Mouse (Mus musculus) lung, embryonic 14.5 days (tissue): ENCODE data around the gene Obox1. TPM values are rescaled to one million over a fixed set of nuclear protein-coding genes. Genes with fewer than 3 reads are reported as not detected.
"Not testable (repeated sequence)": the region's sequence is repeated elsewhere in the genome, so short reads cannot be mapped to it uniquely, and the experiment has no call there.

Experiments used
- ATAC-seq: fragments of 200-750 bp; cut with Nextera tagmentation; 2 replicates; pipeline ENCODE4 v1.8.0; 2017; ENCODE audit warnings: mild to moderate bottlenecking, moderate TSS enrichment, moderate library complexity; ENCODE audit not compliant: insufficient read depth
- DNase-seq: peaks from one replicate; pipeline ENCODE4 v3.0.0-alpha.2; 2015
- H3K27ac ChIP-seq: fragments of 300-500 bp; sonication (generic); 2 replicates; pipeline ENCODE4 v1.5.1; 2014; ENCODE audit warnings: low read depth, mild to moderate bottlenecking, moderate library complexity
- H3K27me3 ChIP-seq: fragments of 300-500 bp; sonication (generic); 2 replicates; pipeline ENCODE4 v1.6.1; 2014; ENCODE audit warnings: low read length, control low read depth; ENCODE audit not compliant: insufficient read depth
- H3K36me3 ChIP-seq: fragments of 300-500 bp; sonication (generic); 2 replicates; pipeline ENCODE4 v1.6.1; 2014; ENCODE audit warnings: control low read depth; ENCODE audit not compliant: insufficient read depth
- H3K4me1 ChIP-seq: fragments of 300-500 bp; sonication (generic); 2 replicates; pipeline ENCODE4 v1.6.1; 2014; ENCODE audit warnings: antibody characterized with exemption, control low read depth; ENCODE audit not compliant: insufficient read depth
- H3K4me2 ChIP-seq: fragments of 300-500 bp; sonication (generic); 2 replicates; pipeline ENCODE4 v1.6.1; 2014; ENCODE audit warnings: mild to moderate bottlenecking
- H3K4me3 ChIP-seq: fragments of 300-500 bp; sonication (generic); 2 replicates; pipeline ENCODE4 v1.5.1; 2014; ENCODE audit warnings: low read depth, low read length
- H3K9ac ChIP-seq: fragments of 300-500 bp; sonication (generic); 2 replicates; pipeline ENCODE4 v1.6.1; 2014
- H3K9me3 ChIP-seq: fragments of 300-500 bp; sonication (generic); 2 replicates; pipeline ENCODE4 v1.6.1; 2016; ENCODE audit warnings: low read depth, low read length, control low read depth
- WGBS: fragments of 180-500 bp; shearing (Covaris S2); extraction: QIAGEN DNeasy Blood & Tissue Kit; methylation state at CpG from one replicate; pipeline ENCODE4 v1.1.7; 2014; 5-methylcytosine and 5-hydroxymethylcytosine counted together
- polyA plus RNA-seq: library from polyadenylated mRNA; unstranded; fragments of >200 nt; fragmentation: Nextera tagmentation; extraction: Ambion mirVana; gene quantifications from 2 replicates; pipeline ENCODE4 v1.2.1, GENCODE M21; 2014

Gene Obox1
- polyA plus RNA-seq: not detected in 2 replicates

DNA sequence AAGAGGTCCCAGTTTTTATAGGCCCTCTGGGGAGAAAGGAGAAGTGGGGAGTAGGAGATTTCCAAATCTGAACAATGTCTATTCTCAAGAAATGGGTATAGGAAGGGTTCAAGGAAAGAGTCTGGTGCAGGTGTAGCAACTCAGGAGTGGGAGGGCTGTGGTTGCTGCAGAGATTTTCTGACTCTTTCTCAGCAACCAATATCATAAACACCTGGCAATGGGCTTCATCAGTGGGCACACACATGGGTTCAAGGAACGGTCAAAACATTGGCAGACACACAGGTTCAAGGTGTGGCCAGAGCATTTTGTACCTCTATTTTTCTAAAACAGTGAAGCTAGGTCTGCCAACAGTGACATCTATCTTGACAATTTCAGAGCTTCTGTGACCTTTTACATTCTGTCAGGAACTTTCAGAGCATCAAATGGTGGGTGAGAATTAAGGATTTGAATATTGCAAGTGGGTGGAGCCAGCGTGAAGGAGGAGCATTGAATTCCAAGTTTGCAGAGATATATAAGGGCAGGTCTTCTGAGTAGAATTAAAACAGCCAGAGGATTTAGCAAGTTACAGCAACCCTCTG, at the start of gene Obox1, which contains the start of gene Obox2:
Obox1 (plus strand) TSS at position 528 of the 578 bp plus-strand sequence.
Obox2 (plus strand) TSS at position 301 of the 578 bp plus-strand sequence.
- not testable (repeated sequence) for H3K27me3 ChIP-seq, H3K4me2 ChIP-seq, H3K4me1 ChIP-seq, DNase-seq, H3K36me3 ChIP-seq, H3K4me3 ChIP-seq, H3K27ac ChIP-seq, H3K9me3 ChIP-seq, H3K9ac ChIP-seq, ATAC-seq
- no CpG with 5 or more reads among the region's 2 CpGs for WGBS

DNA sequence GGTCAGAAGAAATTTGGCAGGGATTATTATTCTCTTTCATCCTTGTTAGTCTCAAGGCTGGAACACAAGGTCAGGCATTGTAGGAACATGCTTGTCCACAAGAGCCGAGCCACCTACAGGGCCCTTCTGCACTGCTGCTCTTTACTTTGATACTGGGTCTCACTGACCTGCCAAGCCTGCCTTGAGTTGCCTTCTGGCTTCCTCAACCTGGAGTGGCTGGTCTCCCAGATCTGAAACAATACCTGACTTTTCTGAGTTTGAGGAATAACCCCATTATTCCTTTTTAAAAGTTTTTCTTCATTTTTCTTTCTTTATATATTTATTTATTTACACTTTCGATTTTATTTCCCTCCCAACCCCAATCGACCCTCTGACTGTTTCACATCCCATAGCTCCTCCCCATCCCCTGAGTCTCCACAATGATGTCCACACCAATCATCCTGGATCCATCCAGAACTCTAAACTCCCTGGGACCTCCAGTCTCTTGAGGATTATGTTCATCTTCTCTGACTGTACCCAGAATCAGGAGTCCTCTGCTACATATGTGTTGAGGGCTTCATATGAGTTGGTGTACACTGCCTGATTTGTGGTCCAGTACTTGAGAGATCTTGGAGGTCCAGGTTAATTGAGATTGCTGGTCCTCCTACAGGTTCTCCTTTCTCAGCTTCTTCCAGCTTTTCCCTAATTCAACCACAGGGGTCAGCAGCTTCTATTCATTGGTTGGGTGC, 10.6 kb downstream of the Obox1 start:
- DNase-seq, H3K9me3 ChIP-seq, ATAC-seq, H3K9ac ChIP-seq, H3K27ac ChIP-seq, H3K4me3 ChIP-seq, H3K4me1 ChIP-seq, H3K4me2 ChIP-seq, H3K27me3 ChIP-seq, H3K36me3 ChIP-seq: not testable (repeated sequence)
- 51% methylated on average over 3 of the region's 3 CpGs for WGBS

DNA sequence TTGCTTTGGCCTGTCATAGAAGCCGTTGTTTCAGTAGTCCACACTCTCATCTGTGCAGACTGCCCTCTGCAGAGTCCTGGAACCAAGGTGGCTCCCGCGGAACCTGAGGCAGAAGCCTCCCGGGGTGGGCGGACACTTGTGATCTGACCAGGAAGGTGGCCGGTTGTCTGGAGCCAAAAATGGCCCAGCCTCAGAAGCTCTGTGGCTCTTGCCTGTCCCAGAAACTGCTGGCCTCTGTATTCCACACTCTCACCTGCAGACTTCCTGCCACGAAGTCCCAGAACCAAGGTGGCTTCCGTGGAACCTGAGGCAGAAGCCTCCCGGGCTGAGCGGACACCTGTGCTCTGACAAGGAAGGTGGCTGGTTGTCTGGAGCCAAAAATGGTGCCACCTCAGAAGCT, 18.1 kb downstream of the Obox1 start:
- 86% methylated on average over 10 of the region's 10 CpGs for WGBS
- not testable (repeated sequence) for H3K27me3 ChIP-seq, H3K9me3 ChIP-seq, H3K27ac ChIP-seq, ATAC-seq, H3K4me2 ChIP-seq, DNase-seq, H3K4me1 ChIP-seq, H3K9ac ChIP-seq, H3K36me3 ChIP-seq, H3K4me3 ChIP-seq

DNA sequence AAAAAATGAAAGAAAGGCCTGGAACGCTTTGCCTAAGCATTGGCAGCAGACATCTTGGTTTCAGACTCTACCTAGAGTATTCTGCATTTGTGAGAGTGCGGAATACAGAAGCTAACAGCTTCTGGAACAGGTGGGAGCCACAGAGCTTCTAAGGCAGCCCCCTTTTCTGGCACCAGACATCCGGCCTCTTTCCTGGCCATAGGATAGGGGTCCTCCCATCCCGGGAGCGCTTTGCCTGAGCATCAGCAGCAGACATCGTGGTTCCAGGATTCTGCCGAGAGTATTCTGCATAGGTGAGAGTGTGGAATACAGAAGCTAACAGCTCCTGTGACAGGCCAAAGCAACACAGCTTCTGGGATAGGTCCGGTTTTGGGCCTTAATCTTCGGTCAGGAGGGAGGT, 29.3 kb downstream of the Obox1 start:
- H3K9ac ChIP-seq, H3K27ac ChIP-seq, H3K4me2 ChIP-seq, H3K4me1 ChIP-seq, H3K36me3 ChIP-seq, H3K27me3 ChIP-seq, DNase-seq, ATAC-seq, H3K9me3 ChIP-seq, H3K4me3 ChIP-seq: not testable (repeated sequence)
- 80% methylated on average over 8 of the region's 9 CpGs for WGBS

- WGBS: 81% methylated on average over 3 of the region's 4 CpGs
- H3K4me3 ChIP-seq, H3K4me1 ChIP-seq, H3K9ac ChIP-seq, DNase-seq, H3K36me3 ChIP-seq, H3K27me3 ChIP-seq, ATAC-seq, H3K9me3 ChIP-seq, H3K4me2 ChIP-seq, H3K27ac ChIP-seq: not testable (repeated sequence)
Measured at GRCm38 (mm10) chr7:15425537-15425936, 36.8 kb downstream of the Obox1 start.

DNA sequence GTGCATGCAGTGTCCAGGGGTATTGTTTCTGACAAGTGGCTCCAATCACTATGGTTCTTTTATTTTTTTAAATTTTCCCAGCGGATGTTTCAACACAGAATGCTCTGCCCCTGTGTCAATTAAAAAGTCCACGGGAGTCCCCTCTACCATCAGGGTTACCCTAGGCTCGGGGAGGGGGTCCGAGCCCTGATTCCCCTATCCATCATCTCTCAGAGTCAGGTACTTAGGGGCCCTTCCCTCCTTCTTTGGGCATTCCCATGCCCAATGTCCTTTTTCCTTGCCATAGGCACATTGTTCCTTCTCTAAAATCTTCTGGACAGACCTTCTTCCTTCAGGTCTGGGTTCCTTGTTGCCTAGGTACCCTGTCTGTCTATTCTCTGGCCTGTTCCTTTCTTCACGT, 120.7 kb downstream of the Obox1 start:
- not testable (repeated sequence) for H3K9ac ChIP-seq, ATAC-seq, H3K4me1 ChIP-seq, H3K36me3 ChIP-seq, H3K9me3 ChIP-seq, DNase-seq, H3K4me3 ChIP-seq, H3K27me3 ChIP-seq, H3K27ac ChIP-seq, H3K4me2 ChIP-seq
- 73% methylated on average over 4 of the region's 5 CpGs for WGBS

Other genes with a start within 250 kb of the Obox1 start
- not detected in 2 replicates for gene Obox2, start 227 bp upstream of the Obox1 start, polyA plus RNA-seq